Mouse (Mus musculus) frontal cortex, postnatal 36 days (tissue): Measurements from ENCODE around the gene Sh3rf3.

Source experiments
- DNase-seq, 2 experiments: peaks; one replicate each; pipeline ENCODE4 v3.0.0; 2022; ENCODE audit warnings: low spot score in 2 of 2

The Sh3rf3 gene

GRCm38 (mm10) chr10:58813081-58813800 lies at the start of gene Sh3rf3:
Gene Sh3rf3, plus strand, starts transcription at chr10:58813359.
- DNase-seq, result no peak

- DNase-seq, result no peak
Observed at GRCm38 (mm10) chr10:58788486-58789274, 24.5 kb upstream of the Sh3rf3 start.

GRCm38 (mm10) chr10:58797555-58797954 lies 15.6 kb upstream of the Sh3rf3 start:
- DNase-seq, result peak in 1 of 2 experiments; percentile 42

GRCm38 (mm10) chr10:58798156-58798555 lies 15.0 kb upstream of the Sh3rf3 start:
- peak in 1 of 2 experiments; percentile 38 for DNase-seq

GRCm38 (mm10) chr10:58800996-58801433 lies 12.1 kb upstream of the Sh3rf3 start:
- DNase-seq, result peak in 1 of 2 experiments; percentile 64

GRCm38 (mm10) chr10:58802391-58802790 lies 10.8 kb upstream of the Sh3rf3 start:
- DNase-seq, result no peak

- DNase-seq, result no peak
Observed at GRCm38 (mm10) chr10:58807956-58808355, 5.2 kb upstream of the Sh3rf3 start.

- DNase-seq, result no peak
Observed at GRCm38 (mm10) chr10:58810181-58810580, 3.0 kb upstream of the Sh3rf3 start.

- peak; percentile 89 to 93 for DNase-seq
Observed at GRCm38 (mm10) chr10:58812210-58813080, 714 bp upstream of the Sh3rf3 start.

- DNase-seq, result no peak
Observed at GRCm38 (mm10) chr10:58813801-58814191, 637 bp downstream of the Sh3rf3 start.

- DNase-seq, result no peak
Observed at GRCm38 (mm10) chr10:58814486-58814885, 1.3 kb downstream of the Sh3rf3 start.

GRCm38 (mm10) chr10:58824016-58824568 lies 10.9 kb downstream of the Sh3rf3 start:
- no peak for DNase-seq

GRCm38 (mm10) chr10:58829251-58830111 lies 16.3 kb downstream of the Sh3rf3 start:
- no peak for DNase-seq

- DNase-seq, result no peak
Observed at GRCm38 (mm10) chr10:58833146-58833545, 20.0 kb downstream of the Sh3rf3 start.

GRCm38 (mm10) chr10:58833741-58834178 lies 20.6 kb downstream of the Sh3rf3 start:
- DNase-seq, result peak in 1 of 2 experiments; percentile 51

GRCm38 (mm10) chr10:58836391-58836790 lies 23.2 kb downstream of the Sh3rf3 start:
- no peak for DNase-seq

GRCm38 (mm10) chr10:58837504-58837903 lies 24.3 kb downstream of the Sh3rf3 start:
- DNase-seq, result no peak

GRCm38 (mm10) chr10:58841945-58842344 lies 28.8 kb downstream of the Sh3rf3 start:
- peak in 1 of 2 experiments; percentile 32 for DNase-seq

GRCm38 (mm10) chr10:58843100-58843499 lies 29.9 kb downstream of the Sh3rf3 start:
- DNase-seq, result no peak

GRCm38 (mm10) chr10:58848127-58848526 lies 35.0 kb downstream of the Sh3rf3 start:
- no peak for DNase-seq
